Mouse (Mus musculus) fibroblast of lung, adult 2 months (primary cell): ENCODE results near the gene Ptprg.
"Not testable (repeated sequence)": the region's sequence is repeated elsewhere in the genome, so short reads cannot be mapped to it uniquely, and the experiment has no call there.

Source experiments
- DNase-seq: peaks from one replicate; pipeline ENCODE4 v3.0.0-alpha.2; 2011; ENCODE audit warnings: low read depth

Ptprg gene

DNA sequence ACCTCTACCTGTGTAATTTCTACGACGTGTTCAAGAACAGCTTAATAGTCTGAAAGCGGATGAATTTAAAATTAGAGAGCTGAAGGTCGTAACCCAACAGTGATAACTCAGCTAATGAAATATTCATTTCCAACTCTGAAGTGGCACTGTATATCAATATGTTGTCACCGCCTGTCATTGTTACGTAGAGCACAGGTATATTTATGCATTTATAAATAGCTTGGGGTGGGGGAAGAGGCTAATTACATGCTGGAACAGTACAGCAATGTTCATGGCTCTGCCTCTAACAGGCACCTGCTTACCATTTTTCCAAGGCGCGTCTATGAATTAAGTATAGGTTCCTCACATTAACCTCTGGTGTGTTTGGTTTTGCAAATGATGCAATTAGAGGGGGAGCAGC is 199.3 kb downstream of the Ptprg start:
- no peak for DNase-seq

- DNase-seq = no peak
Observed at GRCm38 (mm10) chr14:11754656-11755055, 201.3 kb downstream of the Ptprg start.

DNA sequence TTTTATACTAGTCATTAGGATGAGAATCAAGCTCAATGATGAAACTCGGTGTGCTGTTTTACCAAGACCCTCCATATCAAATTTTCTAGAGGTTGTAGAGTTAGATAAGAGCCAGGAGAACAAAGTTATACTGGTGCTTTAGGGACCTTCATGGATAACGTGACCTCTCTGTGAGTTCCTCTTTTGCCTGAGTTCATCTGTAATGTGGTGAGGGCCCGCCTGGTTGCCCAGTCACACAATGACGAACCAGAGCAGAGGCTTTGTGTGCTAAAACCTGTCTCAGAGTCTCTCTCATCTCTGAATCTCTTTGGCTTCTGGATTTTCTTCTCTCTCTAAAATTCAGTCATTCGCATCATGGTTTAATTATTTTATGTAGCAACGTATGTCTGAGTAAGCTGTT is 204.9 kb downstream of the Ptprg start:
- DNase-seq = no peak

DNA sequence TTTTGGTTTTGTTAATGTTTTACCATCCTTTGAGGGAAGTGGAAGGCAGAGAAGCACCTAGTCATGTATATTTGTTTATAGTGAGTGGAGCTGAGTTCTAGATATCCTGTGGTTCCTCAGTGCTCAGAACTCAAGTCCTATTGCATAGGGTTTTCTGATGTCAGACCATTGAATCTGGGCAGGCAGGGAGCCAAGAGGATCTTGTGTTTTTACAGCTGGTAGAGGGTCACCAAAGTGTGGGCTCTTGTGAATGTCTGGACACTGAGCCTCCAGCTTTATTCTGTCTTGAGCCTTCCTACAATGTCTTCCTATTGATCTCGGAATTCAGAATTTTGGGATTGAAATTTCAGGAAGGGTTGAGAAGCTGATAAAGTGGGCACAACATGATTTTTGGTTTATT is 206.0 kb downstream of the Ptprg start:
- DNase-seq = no peak

DNA sequence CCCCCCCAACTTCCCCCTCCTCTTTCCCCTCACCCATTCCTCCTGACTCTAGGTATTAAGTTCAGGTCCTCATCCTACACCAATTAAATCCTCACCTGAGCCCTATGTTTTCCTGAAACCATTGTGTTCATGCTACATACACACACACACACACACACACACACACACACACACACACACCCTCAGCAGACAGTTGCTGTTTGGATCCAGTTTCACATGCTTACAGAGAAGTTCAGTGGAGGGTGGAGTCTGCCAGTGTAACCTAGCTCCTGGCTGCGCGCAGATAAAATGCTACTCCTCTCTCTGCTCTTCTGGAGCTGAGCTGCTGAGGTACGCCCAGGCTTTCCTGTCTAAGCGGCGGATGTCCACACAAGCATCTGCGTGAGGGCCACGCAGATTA is 209.7 kb downstream of the Ptprg start:
- no peak for DNase-seq

DNA sequence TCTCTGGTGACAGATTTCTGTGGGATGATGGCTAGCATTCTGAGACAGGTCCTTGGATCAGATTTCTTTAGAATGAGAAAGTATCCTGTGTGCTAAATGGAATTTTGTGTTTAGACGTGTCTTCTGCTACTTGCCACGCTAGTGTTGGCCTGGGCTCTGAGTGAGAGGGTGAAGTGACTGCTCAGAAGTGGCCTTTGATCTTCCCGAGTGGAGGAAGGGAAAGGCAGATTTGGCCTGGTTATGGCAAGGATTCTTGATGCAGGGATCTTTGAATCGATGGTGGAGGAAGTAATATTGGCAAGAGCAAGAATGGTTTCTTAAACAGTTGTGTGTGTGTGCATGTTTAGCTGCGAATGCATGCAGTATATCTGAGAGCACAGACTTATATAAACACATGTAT is 219.4 kb downstream of the Ptprg start:
- no peak for DNase-seq

DNA sequence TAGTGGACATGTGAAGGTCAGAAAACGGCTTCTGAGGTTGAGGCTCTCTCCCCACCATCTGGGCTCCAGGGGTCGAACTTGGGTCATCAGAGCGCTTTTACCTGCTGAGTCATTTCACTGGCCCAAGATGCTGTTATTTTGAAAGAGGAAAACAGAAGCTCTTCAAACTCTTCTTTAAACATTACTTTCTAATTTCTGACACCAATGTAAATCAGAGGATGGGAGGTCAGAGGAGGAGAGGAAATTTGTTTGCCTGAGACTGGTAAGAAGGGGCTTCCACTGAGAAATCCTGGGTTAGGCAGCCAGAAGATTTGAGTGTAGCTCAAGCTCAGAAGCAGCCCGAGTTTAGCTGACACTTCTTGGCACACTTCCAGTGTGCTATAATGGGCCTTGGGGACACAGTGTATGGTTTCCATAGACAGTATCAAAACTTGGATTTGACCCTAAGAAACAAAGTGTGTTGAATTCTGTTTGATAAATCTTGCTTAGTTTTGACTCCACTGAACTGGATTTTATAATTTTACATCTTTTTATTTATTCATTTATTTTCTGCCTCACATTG is 221.2 kb downstream of the Ptprg start:
- no peak for DNase-seq

GRCm38 (mm10) chr14:11775204-11775603 is 221.9 kb downstream of the Ptprg start:
- DNase-seq = no peak

GRCm38 (mm10) chr14:11775951-11776495 is 222.7 kb downstream of the Ptprg start:
- DNase-seq = no peak

DNA sequence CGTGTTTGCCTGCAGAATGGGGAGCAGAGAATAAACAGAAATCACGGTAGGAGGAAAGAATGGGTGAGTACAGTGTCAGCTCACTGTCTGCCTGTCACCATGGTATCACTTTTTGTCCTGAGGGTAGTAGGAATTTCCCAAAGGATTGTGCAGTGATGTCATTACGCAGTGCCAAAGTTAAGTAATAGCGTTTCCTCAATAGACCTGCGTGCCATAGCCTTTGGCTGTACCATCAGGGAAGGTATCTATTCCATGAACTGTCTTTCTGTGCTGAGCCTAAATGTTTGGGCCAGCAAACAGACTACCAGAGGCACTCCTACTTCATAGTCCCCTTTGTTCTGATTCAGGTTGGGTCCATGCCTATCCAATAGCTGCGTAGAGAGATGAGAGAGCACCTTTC is 223.2 kb downstream of the Ptprg start:
- no peak for DNase-seq

DNA sequence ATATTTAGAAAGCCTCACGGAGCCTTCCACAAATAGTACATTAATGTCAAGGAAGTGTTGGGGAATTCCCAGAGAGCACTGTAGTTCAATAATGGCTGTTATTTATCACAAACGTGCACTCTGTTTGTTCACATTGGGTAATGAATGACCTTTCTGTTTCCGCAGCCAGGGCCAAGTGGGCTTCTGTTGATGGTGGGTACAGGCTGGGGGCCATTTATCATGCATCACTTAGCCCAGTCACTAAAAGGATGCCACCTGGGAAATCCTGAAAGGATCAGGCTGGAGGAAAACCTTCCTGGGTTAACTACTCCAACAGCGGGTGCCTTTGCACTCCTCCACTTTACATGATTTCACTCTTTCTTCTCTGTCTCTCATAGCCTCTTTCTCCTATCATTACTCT is 237.9 kb downstream of the Ptprg start:
- no peak for DNase-seq

DNA sequence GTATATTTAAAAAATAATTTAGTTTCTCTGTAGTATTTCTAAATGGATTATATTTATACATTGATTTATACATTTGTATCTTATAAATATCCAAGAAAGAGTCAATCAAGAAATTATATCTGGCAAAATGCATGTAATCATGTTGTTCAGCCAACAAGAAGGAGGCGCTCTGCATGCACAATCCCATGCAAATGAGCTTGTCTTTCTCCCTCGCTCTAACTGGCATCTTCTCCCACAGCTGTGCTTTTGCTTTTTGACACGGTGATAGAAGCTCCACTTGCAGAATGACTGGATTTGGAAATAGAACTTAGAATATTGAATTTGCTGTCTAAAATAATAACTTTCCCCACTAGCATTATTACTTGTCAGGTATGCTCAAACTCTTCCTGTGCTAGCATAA is 240.5 kb downstream of the Ptprg start:
- DNase-seq = no peak

- DNase-seq = peak; percentile 17
Observed at GRCm38 (mm10) chr14:11802355-11803035, 249.2 kb downstream of the Ptprg start.

DNA sequence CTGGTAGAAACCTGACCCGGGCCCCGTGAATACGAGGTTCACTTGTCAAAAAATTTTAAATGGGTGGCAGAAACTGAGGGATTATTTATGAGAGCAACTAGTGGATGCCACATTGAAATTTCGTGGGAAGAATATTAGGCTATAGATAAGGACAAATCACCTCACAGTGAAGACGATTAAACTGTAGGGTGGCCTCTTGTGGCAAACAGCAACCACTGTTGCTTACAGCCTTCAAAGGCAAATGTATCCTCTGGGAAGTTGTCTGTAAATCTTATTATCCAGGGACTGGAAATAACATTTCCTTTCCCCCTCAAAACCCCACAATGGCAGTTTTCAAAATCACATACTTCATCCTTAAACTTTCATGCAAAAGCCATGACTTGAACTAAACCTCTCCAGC is 253.3 kb downstream of the Ptprg start:
- no peak for DNase-seq

DNA sequence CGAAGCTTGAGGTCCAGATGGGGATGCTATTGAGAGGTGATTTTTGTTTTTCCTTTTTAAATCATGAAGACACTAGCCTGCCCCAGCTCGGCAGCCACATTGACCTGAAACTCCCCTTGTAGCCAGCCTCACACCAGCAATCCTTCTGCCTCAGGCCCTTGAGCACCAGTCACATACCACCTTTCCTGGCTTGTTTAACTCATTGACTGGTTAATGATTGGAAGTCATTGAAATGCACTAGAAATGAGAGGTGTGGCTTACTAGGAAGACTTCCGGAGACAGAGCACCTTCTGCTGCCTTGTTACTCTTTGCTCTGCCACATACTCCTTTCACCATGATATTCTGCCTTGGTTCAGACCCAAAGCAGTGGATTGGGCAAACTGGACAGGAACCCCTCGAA is 254.1 kb downstream of the Ptprg start:
- DNase-seq = no peak

DNA sequence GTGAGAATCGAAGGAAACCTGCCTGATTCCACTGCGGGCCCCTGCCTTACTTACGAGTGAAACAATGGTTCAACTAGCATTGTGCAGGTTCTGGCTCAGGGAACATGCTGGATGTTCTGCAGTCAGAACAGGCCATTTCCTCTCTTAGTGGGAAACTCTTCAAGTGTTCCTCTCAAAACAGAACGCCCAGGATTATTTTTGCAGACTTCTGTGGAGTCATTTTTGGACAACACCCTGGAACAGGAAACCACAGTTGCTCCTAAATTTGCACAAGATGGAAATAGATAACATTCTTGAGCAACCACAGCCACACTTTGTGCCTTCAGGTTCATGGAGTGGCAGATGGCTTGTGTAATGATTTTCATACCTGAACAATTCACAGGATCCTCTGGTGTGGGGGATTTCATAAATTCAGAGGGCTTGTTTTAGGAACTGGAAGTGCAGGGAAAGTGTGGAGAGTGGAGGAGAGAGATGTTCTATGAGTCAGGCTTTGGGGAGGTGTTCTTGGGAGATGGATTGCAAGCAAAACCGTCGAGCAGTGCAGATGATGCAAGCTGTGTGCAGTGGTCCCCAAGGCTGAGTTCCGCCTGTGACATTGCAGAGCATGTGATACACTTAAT is 257.9 kb downstream of the Ptprg start:
- peak; percentile 55 for DNase-seq

- DNase-seq = no peak
Observed at GRCm38 (mm10) chr14:11812291-11812690, 259.0 kb downstream of the Ptprg start.

DNA sequence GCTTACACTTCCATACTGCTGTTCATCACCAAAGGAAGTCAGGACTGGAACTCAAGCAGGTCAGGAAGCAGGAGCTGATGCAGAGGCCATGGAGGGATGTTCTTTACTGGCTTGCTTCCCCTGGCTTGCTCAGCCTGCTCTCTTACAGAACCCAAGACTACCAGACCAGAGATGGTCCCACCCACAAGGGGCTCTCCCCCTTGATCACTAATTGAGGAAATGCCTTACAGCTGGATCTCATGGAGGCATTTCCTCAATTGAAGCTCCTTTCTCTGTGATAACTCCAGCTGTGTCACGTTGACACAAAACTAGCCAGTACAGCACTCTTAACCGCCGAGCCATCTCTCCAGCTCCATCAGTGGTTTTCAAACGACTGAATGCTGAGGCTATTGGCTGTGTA is 261.5 kb downstream of the Ptprg start:
- not testable (repeated sequence) for DNase-seq

GRCm38 (mm10) chr14:11817236-11817635 is 263.9 kb downstream of the Ptprg start:
- DNase-seq = no peak

GRCm38 (mm10) chr14:11818054-11818453 is 264.7 kb downstream of the Ptprg start:
- DNase-seq = no peak

DNA sequence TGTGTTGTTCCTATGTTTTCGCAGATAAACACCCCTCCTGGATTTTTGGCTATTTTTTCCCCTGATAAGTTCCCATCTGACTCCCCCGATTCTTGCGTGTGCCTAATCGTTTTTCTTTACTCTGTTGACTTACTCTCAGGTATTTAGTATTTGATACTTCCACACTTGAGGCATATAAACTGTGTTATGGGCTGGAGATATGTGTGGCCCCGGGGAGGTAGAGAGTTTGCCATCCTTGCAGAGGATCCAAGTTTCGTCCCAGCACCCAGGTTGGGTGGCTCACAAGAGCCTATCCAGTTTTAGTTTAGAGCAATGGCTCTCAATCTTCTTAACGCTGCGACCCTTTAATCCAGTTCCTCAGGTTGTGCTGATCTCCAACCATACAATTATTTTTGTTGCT is 265.4 kb downstream of the Ptprg start:
- no peak for DNase-seq

GRCm38 (mm10) chr14:11819326-11819725 is 266.0 kb downstream of the Ptprg start:
- no peak for DNase-seq
